8 mouse cellular contexts compared by ENCODE assay signal in genomic region chr5:134350660-134351059, GRCm38 (mm10). TPM values are rescaled to one million over a fixed set of nuclear protein-coding genes. Genes with fewer than 3 reads are reported as not detected.
DNase-seq lines count a peak whose midpoint lies in the region; ATAC-seq and TF ChIP-seq lines count a peak whose summit lies in the region.

No protein-coding gene starts in this region.

- peak overlapping the region; percentile 10; the same call in 1 of the 2 replicates for H3K4me3 ChIP-seq in layer of hippocampus, adult 2 months
- no peak overlapping the region for H3K4me3 ChIP-seq in forebrain, embryonic 15.5 days
- peak overlapping the region; percentile 87 for H3K4me3 ChIP-seq in megakaryocyte, embryonic 14.5 days (replicated peaks)

- no peak for TF ChIP-seq CTCF in layer of hippocampus, adult 2 months (conservative IDR thresholded peaks at IDR 0.05)

- ATAC-seq in forebrain, embryonic 15.5 days (replicated peaks), result peak; percentile 83

- peaks cover 8% of the 10 kb centered on the region for H3K4me1 ChIP-seq in forebrain, embryonic 15.5 days
- H3K4me1 ChIP-seq in megakaryocyte, embryonic 14.5 days, result peaks cover 34% of the 10 kb centered on the region

- H3K9ac ChIP-seq in forebrain, embryonic 15.5 days (replicated peaks), result no peak overlapping the region

- peak in 1 of 2 experiments; percentile 27 for DNase-seq in layer of hippocampus, adult 2 months (ENCODE audit: low spot score in 2 of 2)
- DNase-seq in layer of hippocampus, adult 9-10 months (ENCODE audit: low spot score), result no peak
- DNase-seq in c-Kit-negative CD71-positive TER-119-positive erythroid progenitor cells, embryonic 14.5 days (ENCODE audit: low read depth, low spot score), result peak; percentile 43
- peak; percentile 59 for DNase-seq in heart, postnatal 4 days
- DNase-seq in left cerebral cortex, adult 8-10 months (ENCODE audit: low spot score in 2 of 2), result peak; percentile 32 to 67
- peak; percentile 31 for DNase-seq in right cerebral cortex, postnatal 25 days

- no peaks in the 10 kb centered on the region for H3K36me3 ChIP-seq in forebrain, embryonic 15.5 days
- no peaks in the 10 kb centered on the region for H3K36me3 ChIP-seq in megakaryocyte, embryonic 14.5 days (replicated peaks; ENCODE audit: low read length)

- H3K27me3 ChIP-seq in forebrain, embryonic 15.5 days, result no peaks in the 10 kb centered on the region
- peaks cover 4% of the 10 kb centered on the region for H3K27me3 ChIP-seq in megakaryocyte, embryonic 14.5 days (replicated peaks)

- H3K27ac ChIP-seq in layer of hippocampus, adult 2 months, result 0 out of 2 replicates have a peak overlapping the region, but pooled peaks have one; percentile 32
- no peak overlapping the region for H3K27ac ChIP-seq in forebrain, embryonic 15.5 days (replicated peaks)

- WGBS in forebrain, embryonic 15.5 days, result 16% methylated on average over 10 of the region's 10 CpGs

- H3K9me3 ChIP-seq in forebrain, embryonic 15.5 days, result no peaks in the 10 kb centered on the region
- no peaks in the 10 kb centered on the region for H3K9me3 ChIP-seq in megakaryocyte, embryonic 14.5 days

- H3K4me2 ChIP-seq in forebrain, embryonic 15.5 days (replicated peaks), result peak overlapping the region; percentile 11

RNA-seq across cellular contexts. Expression of gene Gtf2i, which starts 36.1 kb away (rescaled TPM):
- 100 to 1,000 TPM; 222 to 227 TPM for total RNA-seq in layer of hippocampus, adult 2 months (2021)
- polyA plus RNA-seq in forebrain, embryonic 15.5 days (2015; fragmentation: Nextera tagmentation; extraction: Ambion mirVana), result 179 and 182 TPM in 2 replicates
- 100 to 1,000 TPM; 198 to 199 TPM for total RNA-seq in heart, postnatal 4 days (2021)
- total RNA-seq in left cerebral cortex, adult 8-10 months (2022), result 100 to 1,000 TPM; 193 to 217 (median 197) TPM
- 87.1 and 333 TPM in 2 replicates for polyA plus RNA-seq in megakaryocyte, embryonic 14.5 days (2012; ENCODE audit: insufficient read depth, low replicate concordance)
